Mouse (Mus musculus): Measurements from ENCODE around the gene Nbl1. TPM values are rescaled to one million over a fixed set of nuclear protein-coding genes. Genes with fewer than 3 reads are reported as not detected.

The Nbl1 gene
- polyA plus RNA-seq, 1 experiment from 2014 or later, result 31.1 TPM

DNA sequence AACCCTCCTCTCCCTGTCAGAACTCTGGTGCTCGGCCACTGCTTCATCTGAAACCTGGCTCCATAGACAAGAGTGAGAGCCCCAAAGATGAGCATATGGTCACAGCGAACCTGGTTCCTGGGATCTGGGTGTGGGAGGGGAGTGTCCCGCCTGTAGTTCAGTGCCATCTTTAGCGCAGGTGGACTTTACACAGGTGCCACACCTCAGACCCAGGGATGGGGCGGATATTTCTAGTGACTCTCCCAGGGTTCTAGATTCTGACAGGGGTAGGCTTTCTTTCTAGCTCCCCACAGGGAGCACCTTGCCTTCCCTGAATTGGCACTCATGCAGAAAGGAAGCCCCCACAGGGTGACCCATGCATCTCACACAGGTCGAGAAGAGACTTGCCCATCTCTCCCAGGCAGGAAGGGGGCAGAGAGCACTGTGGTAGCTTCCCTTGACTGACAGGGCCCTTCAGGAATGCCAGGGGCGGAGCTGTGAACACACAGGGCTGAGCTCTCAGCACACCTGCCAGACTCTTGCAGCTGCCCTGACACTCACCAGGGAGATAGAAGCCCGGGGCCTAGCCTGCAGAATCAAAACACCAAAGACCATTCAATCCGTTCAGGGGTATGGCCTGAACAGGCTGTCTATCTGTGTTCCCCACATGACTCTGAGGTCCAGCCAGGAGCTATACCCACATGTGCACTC is 3.7 kb downstream of the Nbl1 start:
- no peak overlapping the region for H3K4me2 ChIP-seq (replicated peaks; ENCODE audit: low read depth, low read length)
- no peaks in the 10 kb centered on the region for H3K9me3 ChIP-seq (ENCODE audit: low read length)
- ATAC-seq (ENCODE audit: low FRiP score, low TSS enrichment), result no peak
- H3K4me1 ChIP-seq (ENCODE audit: insufficient read depth, low read length), result peaks cover 22% of the 10 kb centered on the region
- no peak overlapping the region for H3K4me3 ChIP-seq (ENCODE audit: low read length)
- H3K9ac ChIP-seq (replicated peaks; ENCODE audit: low read length), result no peak overlapping the region
- WGBS, result 67% methylated on average over 9 of the region's 9 CpGs
- H3K36me3 ChIP-seq (ENCODE audit: insufficient read depth, low read length), result no peaks in the 10 kb centered on the region
- H3K27me3 ChIP-seq (ENCODE audit: insufficient read depth, low read length), result peaks cover 8% of the 10 kb centered on the region
- H3K27ac ChIP-seq (ENCODE audit: low read length), result no peak overlapping the region

DNA sequence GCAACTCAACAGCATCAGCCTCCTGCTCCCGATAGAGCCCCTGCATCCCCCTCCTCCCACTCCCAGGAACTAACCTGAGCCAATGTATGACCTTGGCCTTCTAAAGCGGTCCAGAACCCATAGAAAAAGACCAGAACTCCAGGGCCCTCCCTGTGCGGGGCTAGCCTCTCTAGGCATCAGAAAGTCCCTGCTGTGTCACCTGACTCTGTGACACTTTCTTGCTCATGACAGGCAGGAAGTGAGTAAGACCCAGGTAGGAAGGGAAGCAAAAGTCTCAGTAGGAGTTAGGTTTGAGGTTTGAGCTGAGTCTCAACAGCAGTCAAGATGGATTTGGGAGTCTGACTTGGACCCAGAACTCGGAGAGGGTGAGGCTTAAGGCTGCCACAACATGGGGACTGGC is 5.8 kb downstream of the Nbl1 start:
- H3K4me1 ChIP-seq (ENCODE audit: insufficient read depth, low read length), result peaks cover 32% of the 10 kb centered on the region
- H3K27ac ChIP-seq (ENCODE audit: low read length), result no peak overlapping the region
- H3K4me2 ChIP-seq (replicated peaks; ENCODE audit: low read depth, low read length), result no peak overlapping the region
- 69% methylated on average over 4 of the region's 4 CpGs for WGBS
- H3K36me3 ChIP-seq (ENCODE audit: insufficient read depth, low read length), result no peaks in the 10 kb centered on the region
- no peak overlapping the region for H3K9ac ChIP-seq (replicated peaks; ENCODE audit: low read length)
- no peak for ATAC-seq (ENCODE audit: low FRiP score, low TSS enrichment)
- H3K9me3 ChIP-seq (ENCODE audit: low read length), result no peaks in the 10 kb centered on the region
- H3K4me3 ChIP-seq (ENCODE audit: low read length), result no peak overlapping the region
- H3K27me3 ChIP-seq (ENCODE audit: insufficient read depth, low read length), result peaks cover 4% of the 10 kb centered on the region; the same call in 1 of the 2 replicates

DNA sequence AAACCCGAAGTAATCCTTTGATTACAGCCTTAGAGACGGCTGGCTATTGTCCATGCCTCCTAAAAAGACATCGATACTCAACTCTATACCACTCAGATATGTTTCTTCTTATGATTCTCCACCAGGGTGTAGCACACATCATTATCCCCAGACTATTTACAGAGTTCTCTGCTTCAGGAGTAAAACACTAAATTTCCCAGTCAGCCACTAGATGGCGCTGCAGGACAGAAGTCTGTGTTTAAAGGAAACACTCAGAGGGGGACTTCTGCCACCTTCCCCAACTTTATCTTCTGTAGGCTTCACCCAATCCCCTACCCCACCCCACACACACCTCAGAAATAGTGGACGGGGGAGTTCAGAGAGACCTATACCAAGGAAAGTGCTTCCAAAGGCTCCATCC is 6.8 kb downstream of the Nbl1 start:
- Histone ChIP-seq H3K4me1 (ENCODE audit: insufficient read depth, low read length) (peaks cover 22% of the 10 kb centered on the region), H3K36me3 (ENCODE audit: insufficient read depth, low read length) (no peaks in the 10 kb centered on the region), H3K4me3 (ENCODE audit: low read length) (no peak overlapping the region), H3K27me3 (ENCODE audit: insufficient read depth, low read length) (no peaks in the 10 kb centered on the region), H3K9me3 (ENCODE audit: low read length) (no peaks in the 10 kb centered on the region), H3K27ac (ENCODE audit: low read length) (no peak overlapping the region), H3K4me2 (replicated peaks; ENCODE audit: low read depth, low read length) (no peak overlapping the region), H3K9ac (replicated peaks; ENCODE audit: low read length) (no peak overlapping the region)
- WGBS, result 20% methylated on average over 5 of the region's 5 CpGs
- ATAC-seq (ENCODE audit: low FRiP score, low TSS enrichment), result 0 out of 2 replicates have a peak, but pooled peaks have one; percentile 10

DNA sequence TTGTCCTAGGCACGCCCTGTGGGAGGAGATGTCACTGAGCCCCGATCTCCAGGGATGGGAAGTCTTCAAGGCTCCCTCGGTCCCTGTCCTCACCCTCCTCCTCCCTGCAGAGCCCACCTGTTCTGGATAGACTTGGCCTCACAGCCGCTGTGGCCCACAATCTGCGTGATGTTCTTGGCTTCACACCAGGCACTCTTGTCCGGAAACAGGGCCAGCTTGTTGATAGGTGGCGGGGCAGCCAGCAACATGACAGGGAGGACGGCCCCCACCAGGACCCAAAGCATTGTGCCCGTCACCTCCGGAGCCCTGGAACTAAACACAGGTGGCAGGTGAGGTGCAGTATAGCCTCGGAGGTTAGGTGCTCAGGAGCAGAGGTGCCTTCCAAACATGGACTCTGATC is 7.5 kb downstream of the Nbl1 start:
- no peaks in the 10 kb centered on the region for H3K9me3 ChIP-seq (ENCODE audit: low read length)
- 74% methylated on average over 11 of the region's 11 CpGs for WGBS
- no peak overlapping the region for H3K4me3 ChIP-seq (ENCODE audit: low read length)
- ATAC-seq (ENCODE audit: low FRiP score, low TSS enrichment), result no peak
- H3K27ac ChIP-seq (ENCODE audit: low read length), result no peak overlapping the region
- no peaks in the 10 kb centered on the region for H3K36me3 ChIP-seq (ENCODE audit: insufficient read depth, low read length)
- no peaks in the 10 kb centered on the region for H3K27me3 ChIP-seq (ENCODE audit: insufficient read depth, low read length)
- H3K4me1 ChIP-seq (ENCODE audit: insufficient read depth, low read length), result peaks cover 16% of the 10 kb centered on the region
- H3K9ac ChIP-seq (replicated peaks; ENCODE audit: low read length), result no peak overlapping the region
- H3K4me2 ChIP-seq (replicated peaks; ENCODE audit: low read depth, low read length), result no peak overlapping the region

- Histone ChIP-seq H3K4me1 (ENCODE audit: insufficient read depth, low read length) (peaks cover 16% of the 10 kb centered on the region), H3K4me2 (replicated peaks; ENCODE audit: low read depth, low read length) (peak overlapping the region; percentile 19; the same call in 1 of the 2 replicates), H3K9ac (replicated peaks; ENCODE audit: low read length) (peak overlapping the region; percentile 19), H3K4me3 (ENCODE audit: low read length) (no peak overlapping the region), H3K36me3 (ENCODE audit: insufficient read depth, low read length) (no peaks in the 10 kb centered on the region), H3K9me3 (ENCODE audit: low read length) (no peaks in the 10 kb centered on the region), H3K27ac (ENCODE audit: low read length) (no peak overlapping the region), H3K27me3 (ENCODE audit: insufficient read depth, low read length) (no peaks in the 10 kb centered on the region)
- peak; percentile 24 for ATAC-seq (ENCODE audit: low FRiP score, low TSS enrichment)
- WGBS, result 30% methylated on average over 12 of the region's 12 CpGs
Observed at GRCm38 (mm10) chr4:139082790-139083564, 9.8 kb downstream of the Nbl1 start.

DNA sequence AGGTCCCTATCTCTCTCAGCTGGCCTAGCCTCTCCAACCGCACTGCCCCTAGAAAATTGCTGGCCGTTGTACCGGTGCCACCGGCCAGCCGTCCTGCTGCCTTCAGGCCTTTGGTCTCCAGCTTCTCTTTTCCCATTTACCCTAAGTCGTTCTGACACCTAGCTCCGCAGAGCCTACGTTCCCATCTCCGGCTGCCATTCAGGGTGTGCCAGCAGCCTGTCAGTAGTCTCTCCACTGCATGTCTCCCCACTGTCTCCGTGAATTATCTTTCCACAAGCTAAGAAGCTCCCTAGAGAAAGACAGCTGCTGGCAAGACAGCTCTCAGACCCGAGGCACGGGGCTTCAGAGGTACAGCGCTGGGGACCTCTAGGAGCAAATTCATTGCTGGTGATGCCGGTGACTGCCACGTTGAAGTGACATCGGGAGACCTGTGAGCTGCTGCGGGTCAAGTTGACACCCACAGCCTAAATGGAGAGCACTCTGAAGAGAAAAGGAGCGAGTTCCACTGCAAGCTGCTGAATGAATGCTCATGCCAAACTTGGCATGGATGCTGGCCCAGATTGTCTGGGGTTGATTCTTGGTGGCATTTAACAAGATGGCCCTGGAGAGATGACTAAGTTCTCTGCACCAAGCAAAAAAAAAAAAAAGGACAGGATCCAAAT is 11.4 kb downstream of the Nbl1 start:
- WGBS, result 73% methylated on average over 18 of the region's 18 CpGs
- Histone ChIP-seq H3K27me3 (ENCODE audit: insufficient read depth, low read length) (peaks cover 12% of the 10 kb centered on the region), H3K36me3 (ENCODE audit: insufficient read depth, low read length) (no peaks in the 10 kb centered on the region), H3K4me3 (ENCODE audit: low read length) (no peak overlapping the region), H3K4me1 (ENCODE audit: insufficient read depth, low read length) (peaks cover 16% of the 10 kb centered on the region), H3K9ac (replicated peaks; ENCODE audit: low read length) (no peak overlapping the region), H3K4me2 (replicated peaks; ENCODE audit: low read depth, low read length) (no peak overlapping the region), H3K27ac (ENCODE audit: low read length) (no peak overlapping the region), H3K9me3 (ENCODE audit: low read length) (no peaks in the 10 kb centered on the region)
- ATAC-seq (ENCODE audit: low FRiP score, low TSS enrichment), result no peak

DNA sequence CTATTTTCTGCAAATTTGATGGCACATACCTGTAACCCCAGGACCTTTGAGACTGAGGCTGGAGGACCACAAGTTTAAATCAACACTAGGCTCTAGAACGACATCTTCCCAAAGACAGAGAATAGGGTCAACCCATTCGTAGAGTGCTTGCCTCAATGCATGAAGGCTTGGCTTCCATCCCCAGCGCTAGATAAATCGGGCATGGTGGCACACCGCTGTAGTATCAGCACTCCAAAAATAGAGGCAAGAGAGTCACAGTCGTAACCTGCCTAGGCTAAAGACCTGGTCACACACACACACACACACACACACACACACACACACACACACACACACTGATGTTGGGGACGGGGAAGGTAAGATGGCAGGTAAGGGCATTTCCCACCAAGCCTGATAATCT is 12.5 kb downstream of the Nbl1 start:
- 88% methylated on average over 7 of the region's 7 CpGs for WGBS
- no peak overlapping the region for H3K4me3 ChIP-seq (ENCODE audit: low read length)
- no peaks in the 10 kb centered on the region for H3K36me3 ChIP-seq (ENCODE audit: insufficient read depth, low read length)
- peaks cover 24% of the 10 kb centered on the region for H3K27me3 ChIP-seq (ENCODE audit: insufficient read depth, low read length)
- H3K4me1 ChIP-seq (ENCODE audit: insufficient read depth, low read length), result peaks cover 20% of the 10 kb centered on the region
- H3K4me2 ChIP-seq (replicated peaks; ENCODE audit: low read depth, low read length), result no peak overlapping the region
- no peak for ATAC-seq (ENCODE audit: low FRiP score, low TSS enrichment)
- no peaks in the 10 kb centered on the region for H3K9me3 ChIP-seq (ENCODE audit: low read length)
- H3K9ac ChIP-seq (replicated peaks; ENCODE audit: low read length), result no peak overlapping the region
- H3K27ac ChIP-seq (ENCODE audit: low read length), result no peak overlapping the region

GRCm38 (mm10) chr4:139079439-139079838 is 13.4 kb downstream of the Nbl1 start:
- ATAC-seq (ENCODE audit: low FRiP score, low TSS enrichment), result no peak
- Histone ChIP-seq H3K4me3 (ENCODE audit: low read length) (no peak overlapping the region), H3K9me3 (ENCODE audit: low read length) (no peaks in the 10 kb centered on the region), H3K36me3 (ENCODE audit: insufficient read depth, low read length) (no peaks in the 10 kb centered on the region), H3K4me2 (replicated peaks; ENCODE audit: low read depth, low read length) (no peak overlapping the region), H3K4me1 (ENCODE audit: insufficient read depth, low read length) (peaks cover 28% of the 10 kb centered on the region), H3K27me3 (ENCODE audit: insufficient read depth, low read length) (peaks cover 32% of the 10 kb centered on the region), H3K27ac (ENCODE audit: low read length) (no peak overlapping the region), H3K9ac (replicated peaks; ENCODE audit: low read length) (no peak overlapping the region)
- 83% methylated on average over 11 of the region's 11 CpGs for WGBS

- no peak overlapping the region for H3K9ac ChIP-seq (replicated peaks; ENCODE audit: low read length)
- peaks cover 34% of the 10 kb centered on the region for H3K4me1 ChIP-seq (ENCODE audit: insufficient read depth, low read length)
- 11% methylated on average over 4 of the region's 4 CpGs for WGBS
- no peak overlapping the region for H3K27ac ChIP-seq (ENCODE audit: low read length)
- H3K36me3 ChIP-seq (ENCODE audit: insufficient read depth, low read length), result no peaks in the 10 kb centered on the region
- H3K27me3 ChIP-seq (ENCODE audit: insufficient read depth, low read length), result peaks cover 39% of the 10 kb centered on the region
- no peak overlapping the region for H3K4me3 ChIP-seq (ENCODE audit: low read length)
- no peaks in the 10 kb centered on the region for H3K9me3 ChIP-seq (ENCODE audit: low read length)
- H3K4me2 ChIP-seq (replicated peaks; ENCODE audit: low read depth, low read length), result no peak overlapping the region
- no peak for ATAC-seq (ENCODE audit: low FRiP score, low TSS enrichment)
Observed at GRCm38 (mm10) chr4:139078726-139079125, 14.1 kb downstream of the Nbl1 start.

DNA sequence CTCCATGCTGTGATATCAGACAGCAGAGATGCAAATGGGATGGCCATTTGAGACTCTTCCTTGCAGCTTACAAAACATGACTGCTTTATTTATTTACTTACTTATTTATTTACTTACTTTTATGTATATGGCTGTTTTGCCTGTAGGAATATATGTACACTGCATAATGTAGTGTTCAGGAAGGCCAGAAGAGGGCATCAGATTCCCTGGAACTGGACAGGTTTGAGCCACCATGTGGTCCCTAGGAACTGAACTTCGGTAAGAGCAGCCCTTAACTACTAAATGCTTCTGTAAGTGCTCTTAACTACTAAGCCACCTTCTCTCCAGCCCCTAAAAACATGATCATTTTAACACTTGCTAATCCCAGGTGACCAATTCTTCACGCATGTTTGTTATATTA is 14.5 kb downstream of the Nbl1 start:
- ATAC-seq (ENCODE audit: low FRiP score, low TSS enrichment), result no peak
- H3K4me3 ChIP-seq (ENCODE audit: low read length), result no peak overlapping the region
- H3K36me3 ChIP-seq (ENCODE audit: insufficient read depth, low read length), result no peaks in the 10 kb centered on the region
- H3K9ac ChIP-seq (replicated peaks; ENCODE audit: low read length), result no peak overlapping the region
- no peak overlapping the region for H3K27ac ChIP-seq (ENCODE audit: low read length)
- 34% methylated on average over 2 of the region's 2 CpGs for WGBS
- H3K4me1 ChIP-seq (ENCODE audit: insufficient read depth, low read length), result peaks cover 30% of the 10 kb centered on the region
- peaks cover 43% of the 10 kb centered on the region for H3K27me3 ChIP-seq (ENCODE audit: insufficient read depth, low read length)
- H3K9me3 ChIP-seq (ENCODE audit: low read length), result no peaks in the 10 kb centered on the region
- no peak overlapping the region for H3K4me2 ChIP-seq (replicated peaks; ENCODE audit: low read depth, low read length)

All from kidney, embryonic 16.5 days (tissue).